Mouse (Mus musculus): ENCODE measurements around the gene Scyl1. TPM values are rescaled to one million over a fixed set of nuclear protein-coding genes. Genes with fewer than 3 reads are reported as not detected.

The Scyl1 gene
- polyA plus RNA-seq, 1 experiment, result 38.8 TPM

DNA sequence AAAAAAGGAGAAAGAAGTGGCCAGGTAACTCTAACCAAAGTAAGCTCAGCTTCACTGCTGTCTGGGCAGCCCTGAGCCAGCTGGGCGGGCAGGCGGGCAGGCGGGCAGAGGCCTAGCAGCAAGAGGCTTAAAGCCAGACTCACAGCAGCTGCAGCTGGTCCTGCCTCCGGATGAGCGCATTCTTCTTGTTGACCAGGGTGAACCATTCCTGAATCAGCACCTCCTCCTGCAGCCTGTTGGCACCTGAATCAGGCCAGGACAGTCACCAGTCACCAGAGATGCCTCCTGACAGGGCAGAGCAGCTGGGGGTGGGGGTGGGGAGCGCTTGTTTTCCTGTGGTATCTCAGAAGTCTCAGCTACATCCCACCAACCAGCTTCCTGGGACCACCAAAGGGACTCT lies 61.2 kb downstream of the Scyl1 start:
- H3K27ac ChIP-seq (ENCODE audit: control insufficient read depth, insufficient read depth, low read depth, low read length, poor library complexity), result no peak overlapping the region
- 94% methylated on average over 6 of the region's 6 CpGs for WGBS
- TF ChIP-seq POLR2A (IDR thresholded peaks at IDR 0.05; ENCODE audit: borderline replicate concordance, control insufficient read depth, low read depth, low read length), result no peak
- no peak for TF ChIP-seq CTCF (IDR thresholded peaks at IDR 0.05; ENCODE audit: control insufficient read depth, insufficient read depth, low read length)
- H3K4me3 ChIP-seq (replicated peaks; ENCODE audit: control insufficient read depth, low read depth, low read length), result no peak overlapping the region
- peaks cover 14% of the 10 kb centered on the region for H3K4me1 ChIP-seq (ENCODE audit: control insufficient read depth, insufficient read depth, low read length)

Other genes starting within 250 kb of the Scyl1 start
- gene Ovol1, start 210.8 kb downstream of the Scyl1 start, polyA plus RNA-seq (2011; ENCODE audit: insufficient read depth, insufficient read length, low replicate concordance, missing spikeins), result not detected in 2 replicates
- gene Ap5b1, start 203.4 kb downstream of the Scyl1 start, polyA plus RNA-seq (2011; ENCODE audit: insufficient read depth, insufficient read length, low replicate concordance, missing spikeins), result 7.4 and 12.4 TPM in 2 replicates
- 68.6 and 132 TPM in 2 replicates for gene Rnaseh2c, start 169.5 kb downstream of the Scyl1 start, polyA plus RNA-seq (2011; ENCODE audit: insufficient read depth, insufficient read length, low replicate concordance, missing spikeins)
- 41.5 and 87.3 TPM in 2 replicates for gene Kat5, start 161.2 kb downstream of the Scyl1 start, polyA plus RNA-seq (2011; ENCODE audit: insufficient read depth, insufficient read length, low replicate concordance, missing spikeins)
- 17.3 and 36.3 TPM in 2 replicates for gene Rela, start 133.9 kb downstream of the Scyl1 start, polyA plus RNA-seq (2011; ENCODE audit: insufficient read depth, insufficient read length, low replicate concordance, missing spikeins)
- 72.2 and 101 TPM in 2 replicates for gene Sipa1, start 107.7 kb downstream of the Scyl1 start, polyA plus RNA-seq (2011; ENCODE audit: insufficient read depth, insufficient read length, low replicate concordance, missing spikeins)
- gene Map3k11, start 82.7 kb downstream of the Scyl1 start, polyA plus RNA-seq (2011; ENCODE audit: insufficient read depth, insufficient read length, low replicate concordance, missing spikeins), result 26.8 and 60.5 TPM in 2 replicates
- 43.5 and 99.7 TPM in 2 replicates for gene Pcnx3, start 82.5 kb downstream of the Scyl1 start, polyA plus RNA-seq (2011; ENCODE audit: insufficient read depth, insufficient read length, low replicate concordance, missing spikeins)
- not detected in 2 replicates for gene Kcnk7, start 67.1 kb downstream of the Scyl1 start, polyA plus RNA-seq (2011; ENCODE audit: insufficient read depth, insufficient read length, low replicate concordance, missing spikeins)
- 130 and 224 TPM in 2 replicates for gene Ehbp1l1, start 45.1 kb downstream of the Scyl1 start, polyA plus RNA-seq (2011; ENCODE audit: insufficient read depth, insufficient read length, low replicate concordance, missing spikeins)
- 33.5 and 37.8 TPM in 2 replicates for gene Fam89b, start 41.8 kb downstream of the Scyl1 start, polyA plus RNA-seq (2011; ENCODE audit: insufficient read depth, insufficient read length, low replicate concordance, missing spikeins)
- gene Ltbp3, start 30.5 kb downstream of the Scyl1 start, polyA plus RNA-seq (2011; ENCODE audit: insufficient read depth, insufficient read length, low replicate concordance, missing spikeins), result 10.5 and 13.4 TPM in 2 replicates
- 14.3 and 18.1 TPM in 2 replicates for gene Frmd8, start 103.9 kb upstream of the Scyl1 start, polyA plus RNA-seq (2011; ENCODE audit: insufficient read depth, insufficient read length, low replicate concordance, missing spikeins)
- gene Slc25a45, start 106.4 kb upstream of the Scyl1 start, polyA plus RNA-seq (2011; ENCODE audit: insufficient read depth, insufficient read length, low replicate concordance, missing spikeins), result 11.6 and 24.6 TPM in 2 replicates
- 4.4 and 6.4 TPM in 2 replicates for gene Tigd3, start 122.7 kb upstream of the Scyl1 start, polyA plus RNA-seq (2011; ENCODE audit: insufficient read depth, insufficient read length, low replicate concordance, missing spikeins)
- 31.1 and 60.8 TPM in 2 replicates for gene Dpf2, start 141.6 kb upstream of the Scyl1 start, polyA plus RNA-seq (2011; ENCODE audit: insufficient read depth, insufficient read length, low replicate concordance, missing spikeins)
- 2.3 and 5.3 TPM in 2 replicates for gene Cdc42ep2, start 153.4 kb upstream of the Scyl1 start, polyA plus RNA-seq (2011; ENCODE audit: insufficient read depth, insufficient read length, low replicate concordance, missing spikeins)
- 41.9 and 79.8 TPM in 2 replicates for gene Pola2, start 192.8 kb upstream of the Scyl1 start, polyA plus RNA-seq (2011; ENCODE audit: insufficient read depth, insufficient read length, low replicate concordance, missing spikeins)
- gene Slc22a20, start 214.7 kb upstream of the Scyl1 start, polyA plus RNA-seq (2011; ENCODE audit: insufficient read depth, insufficient read length, low replicate concordance, missing spikeins), result 0.80 TPM in 1 of 2 replicates, not detected in the other
- 59.9 and 139 TPM in 2 replicates for gene Capn1, start 244.5 kb upstream of the Scyl1 start, polyA plus RNA-seq (2011; ENCODE audit: insufficient read depth, insufficient read length, low replicate concordance, missing spikeins)